8 mouse cellular contexts compared by ENCODE assay signal in genomic region chr15:25732758-25733428, GRCm38 (mm10).
A peak's percentile ranks its signal among the peaks of the same experiment; 100 is the strongest.
DNase-seq lines count a peak whose midpoint lies in the region; ATAC-seq and TF ChIP-seq lines count a peak whose summit lies in the region.

No protein-coding gene starts in this region.

- no peaks in the 10 kb centered on the region for H3K27me3 ChIP-seq in CH12.LX (replicated peaks)
- no peaks in the 10 kb centered on the region for H3K27me3 ChIP-seq in hindbrain, embryonic 13.5 days

- no peak overlapping the region for H3K4me3 ChIP-seq in CH12.LX (replicated peaks in 1 of 3; ENCODE audit: low read depth in 2 of 3, low read length in 2 of 3, poor library complexity in 1 of 3)
- no peak overlapping the region for H3K4me3 ChIP-seq in bone marrow macrophage, adult 2 months (ENCODE audit: insufficient read depth, low read length)
- no peak overlapping the region for H3K4me3 ChIP-seq in hindbrain, embryonic 13.5 days

- TF ChIP-seq EP300 in CH12.LX (IDR thresholded peaks at IDR 0.05; ENCODE audit: low read length), result no peak

- in situ Hi-C loops in CH12.LX (cut with MboI; ENCODE audit: low pct_ligation_motif_present, low pct_unique_long_range_greater_than_20kb, low sequenced_read_pairs), result no loop called here

- peaks cover 0 to 11% of the 10 kb centered on the region in 2 experiments for H3K36me3 ChIP-seq in CH12.LX (replicated peaks in 1 of 2; ENCODE audit: control insufficient read depth in 1 of 2, insufficient read depth in 1 of 2, low read length in 1 of 2)
- 0 out of 2 replicates have a peak, but pooled peaks cover under 1% of the 10 kb centered on the region for H3K36me3 ChIP-seq in hindbrain, embryonic 13.5 days

- no peaks in the 10 kb centered on the region for H3K9me3 ChIP-seq in CH12.LX (replicated peaks; ENCODE audit: low read length)
- H3K9me3 ChIP-seq in hindbrain, embryonic 13.5 days, result no peaks in the 10 kb centered on the region

- H3K4me1 ChIP-seq in CH12.LX (ENCODE audit: control insufficient read depth in 1 of 2, insufficient read depth in 2 of 2), result peaks cover 18 to 52% of the 10 kb centered on the region in 2 experiments
- H3K4me1 ChIP-seq in bone marrow macrophage, adult 2 months (ENCODE audit: control insufficient read depth, insufficient read depth, low read length), result peaks cover 14% of the 10 kb centered on the region
- no peaks in the 10 kb centered on the region for H3K4me1 ChIP-seq in hindbrain, embryonic 13.5 days (replicated peaks)

- no peaks in the 10 kb centered on the region for H3K79me2 ChIP-seq in CH12.LX (replicated peaks; ENCODE audit: control insufficient read depth, extremely low read depth, insufficient read depth, poor library complexity, severe bottlenecking)

- TF ChIP-seq POLR2A in CH12.LX (IDR thresholded peaks at IDR 0.05; ENCODE audit: low read depth, low read length), result no peak
- no peak for TF ChIP-seq POLR2A in bone marrow macrophage, adult 2 months (IDR thresholded peaks at IDR 0.05; ENCODE audit: borderline replicate concordance, low read depth, low read length)

- H3K4me2 ChIP-seq in CH12.LX (ENCODE audit: insufficient read depth, low read depth, poor library complexity, severe bottlenecking), result no peak overlapping the region
- H3K4me2 ChIP-seq in hindbrain, embryonic 13.5 days, result no peak overlapping the region

- dilution Hi-C loops in CH12.LX (cut with MboI; ENCODE audit: extremely low pct_ligation_motif_present, extremely low pct_unique_long_range_greater_than_20kb, low sequenced_read_pairs), result no loop called here

- no peak overlapping the region for H3K27ac ChIP-seq in CH12.LX (ENCODE audit: insufficient read depth, low read depth)
- no peak overlapping the region for H3K27ac ChIP-seq in bone marrow macrophage, adult 2 months (ENCODE audit: insufficient read depth, low read depth, low read length)
- H3K27ac ChIP-seq in hindbrain, embryonic 13.5 days, result no peak overlapping the region

- DNase-seq in heart, postnatal 4 days, result peak; percentile 45
- no peak for DNase-seq in heart, adult 8-10 months (ENCODE audit: low spot score)
- DNase-seq in CH12.LX (ENCODE audit: extremely low read depth), result peak; percentile 79
- peak; percentile 41 for DNase-seq in lung, postnatal 36 days
- DNase-seq in natural killer cell, adult 2 months (ENCODE audit: low spot score in 2 of 2), result no peak
- no peak for DNase-seq in heart, adult 9 months (ENCODE audit: low spot score in 2 of 2)

- peak; percentile 80 for TF ChIP-seq CTCF in CH12.LX (conservative IDR thresholded peaks at IDR 0.05 in 1 of 2, IDR thresholded peaks at IDR 0.05 in 1 of 2; ENCODE audit: low read depth in 2 of 2, low read length in 2 of 2)
- peak; percentile 9; the same call in 1 of the 2 replicates for TF ChIP-seq CTCF in bone marrow macrophage, adult 2 months (IDR thresholded peaks at IDR 0.05; ENCODE audit: low read depth, low read length)

- peak; percentile 63 for ATAC-seq in hindbrain, embryonic 13.5 days (ENCODE audit: low FRiP score)

- 72% methylated on average over 8 of the region's 8 CpGs for WGBS in hindbrain, embryonic 13.5 days

- TF ChIP-seq RAD21 in CH12.LX (IDR thresholded peaks at IDR 0.05; ENCODE audit: low read depth, low read length), result peak; percentile 76

- no peak overlapping the region for H3K9ac ChIP-seq in CH12.LX (ENCODE audit: insufficient read depth, low read depth)
- no peak overlapping the region for H3K9ac ChIP-seq in hindbrain, embryonic 13.5 days

TF ChIP-seq in CH12.LX, 34 proteins besides CTCF, POLR2A, EP300 and RAD21:
- no peak for TF ChIP-seq JUND (conservative IDR thresholded peaks at IDR 0.05; ENCODE audit: low read depth, low read length)
- TF ChIP-seq SMC3 (IDR thresholded peaks at IDR 0.05; ENCODE audit: low read depth, low read length), result peak; percentile 61

Comparison
In these comparisons a context has a peak if more than half of its experiments do, and no peak if none do; other contexts are left out.
1. DNase-seq: peak in heart, postnatal 4 days (single experiment), CH12.LX (single experiment) and lung, postnatal 36 days (single experiment); none in heart, adult 8-10 months (single experiment), natural killer cell, adult 2 months (0 of 2) and heart, adult 9 months (0 of 2).